Mouse (Mus musculus) CH12.LX (cell line): ENCODE data around the gene Olfr263. TPM values are rescaled to one million over a fixed set of nuclear protein-coding genes. Genes with fewer than 3 reads are reported as not detected.
A peak's percentile ranks its signal among the peaks of the same experiment; 100 is the strongest.

Experiments
- DNase-seq: peaks from one replicate; pipeline ENCODE4 v3.0.0-alpha.2; 2013; ENCODE audit errors: extremely low read depth
- H3K27ac ChIP-seq: 2 replicates; pipeline ENCODE4 v1.5.1; 2012; ENCODE audit warnings: low read depth, mild to moderate bottlenecking, control low read depth, moderate library complexity; ENCODE audit not compliant: insufficient read depth
- H3K27me3 ChIP-seq: replicated peaks from 2 replicates; pipeline ENCODE3; 2012; ENCODE audit warnings: inconsistent platforms
- H3K36me3 ChIP-seq, 2 experiments: replicated peaks in 1 of 2; 2 replicates each; pipeline versions ENCODE3 to v1.6.1; 2012; ENCODE audit warnings: inconsistent platforms in 1 of 2, low read length in 1 of 2, mild to moderate bottlenecking in 1 of 2, mixed read lengths in 1 of 2, moderate library complexity in 1 of 2; ENCODE audit not compliant: control insufficient read depth in 1 of 2, insufficient read depth in 1 of 2
- H3K4me1 ChIP-seq, 2 experiments: 2 replicates each; pipeline ENCODE4 v1.6.1; 2012; ENCODE audit warnings: inconsistent platforms in 1 of 2, moderate library complexity in 1 of 2; ENCODE audit not compliant: insufficient read depth in 2 of 2, control insufficient read depth in 1 of 2
- H3K4me2 ChIP-seq: 2 replicates; pipeline ENCODE4 v1.6.1; 2012; ENCODE audit warnings: low read depth, mild to moderate bottlenecking, control low read depth; ENCODE audit not compliant: poor library complexity, insufficient read depth, severe bottlenecking
- H3K4me3 ChIP-seq, 3 experiments: fragments of 150-350 bp in 1 of 3; sonication (generic) in 1 of 3; replicated peaks in 1 of 3; 2 replicates each; pipeline versions ENCODE3 to v1.5.1; 2011 to 2012; ENCODE audit warnings: low read depth in 2 of 3, low read length in 2 of 3, mild to moderate bottlenecking in 2 of 3, moderate library complexity in 2 of 3, control low read depth in 1 of 3, improper control_type of control experiment in 1 of 3, inconsistent platforms in 1 of 3, mixed read lengths in 1 of 3; ENCODE audit not compliant: poor library complexity in 1 of 3
- H3K79me2 ChIP-seq: replicated peaks from 2 replicates; pipeline ENCODE4 v1.6.1; 2012; ENCODE audit warnings: mild to moderate bottlenecking, moderate library complexity; ENCODE audit not compliant: control insufficient read depth, poor library complexity, insufficient read depth, severe bottlenecking; ENCODE audit errors: extremely low read depth
- H3K9ac ChIP-seq: 2 replicates; pipeline ENCODE4 v1.6.1; 2012; ENCODE audit warnings: low read depth, mild to moderate bottlenecking, control low read depth, moderate library complexity; ENCODE audit not compliant: insufficient read depth
- H3K9me3 ChIP-seq: replicated peaks from 2 replicates; pipeline ENCODE3; 2012; ENCODE audit warnings: low read length, inconsistent platforms, mixed read lengths
- BHLHE40 ChIP-seq: IDR thresholded peaks from 2 replicates; pipeline ENCODE4 v1.6.1; 2011; ENCODE audit warnings: mild to moderate bottlenecking, low read depth, low read length, improper control_type of control experiment
- CHD1 ChIP-seq: IDR thresholded peaks from 2 replicates; pipeline ENCODE4 v1.6.1; 2012; ENCODE audit warnings: low read depth, low read length, improper control_type of control experiment, inconsistent platforms
- CHD2 ChIP-seq: IDR thresholded peaks from 2 replicates; pipeline ENCODE4 v1.6.1; 2011; ENCODE audit warnings: low read length, improper control_type of control experiment
- CTCF ChIP-seq, 2 experiments: IDR thresholded peaks in 1 of 2; conservative IDR thresholded peaks in 1 of 2; 2 replicates each; pipeline ENCODE4 v1.5.1; 2011 to 2012; ENCODE audit warnings: low read depth in 2 of 2, low read length in 2 of 2, improper control_type of control experiment in 1 of 2, inconsistent platforms in 1 of 2, mild to moderate bottlenecking in 1 of 2, moderate library complexity in 1 of 2
- E2F4 ChIP-seq: IDR thresholded peaks from 2 replicates; pipeline ENCODE4 v1.6.1; 2011; ENCODE audit warnings: low read depth, low read length, improper control_type of control experiment; ENCODE audit not compliant: insufficient replicate concordance
- ELF1 ChIP-seq: IDR thresholded peaks from 2 replicates; pipeline ENCODE4 v1.6.1; 2014; ENCODE audit warnings: low read depth, mild to moderate bottlenecking, inconsistent platforms, low read length, improper control_type of control experiment
- EP300 ChIP-seq: IDR thresholded peaks from 2 replicates; pipeline ENCODE4 v1.6.1; 2011; ENCODE audit warnings: low read length, improper control_type of control experiment
- ETS1 ChIP-seq: conservative IDR thresholded peaks from 2 replicates; pipeline ENCODE4 v1.6.1; 2012; ENCODE audit warnings: low read depth, mild to moderate bottlenecking, inconsistent platforms, low read length, improper control_type of control experiment, moderate library complexity
- GABPA ChIP-seq: IDR thresholded peaks from 2 replicates; pipeline ENCODE4 v1.6.1; 2012; ENCODE audit warnings: low read depth, low read length, improper control_type of control experiment, inconsistent platforms; ENCODE audit not compliant: insufficient replicate concordance
- HCFC1 ChIP-seq: IDR thresholded peaks from 2 replicates; pipeline ENCODE4 v1.6.1; 2012; ENCODE audit warnings: low read depth, mild to moderate bottlenecking, inconsistent platforms, low read length, improper control_type of control experiment
- IRF4 ChIP-seq: IDR thresholded peaks from 2 replicates; pipeline ENCODE4 v1.6.1; 2014; ENCODE audit warnings: low read depth, mild to moderate bottlenecking, inconsistent platforms, low read length, improper control_type of control experiment
- JUN ChIP-seq: IDR thresholded peaks from 2 replicates; pipeline ENCODE4 v1.6.1; 2011; ENCODE audit warnings: low read depth, mild to moderate bottlenecking, low read length, improper control_type of control experiment, moderate library complexity; ENCODE audit not compliant: insufficient read depth
- KAT2A ChIP-seq: IDR thresholded peaks from 2 replicates; pipeline ENCODE4 v1.6.1; 2012; ENCODE audit warnings: low read length, improper control_type of control experiment, inconsistent platforms; ENCODE audit not compliant: insufficient replicate concordance
- MAFK ChIP-seq: IDR thresholded peaks from 2 replicates; pipeline ENCODE4 v1.6.1; 2011; ENCODE audit warnings: low read length, improper control_type of control experiment; ENCODE audit not compliant: insufficient replicate concordance
- MAX ChIP-seq: IDR thresholded peaks from 2 replicates; pipeline ENCODE4 v1.6.1; 2011; ENCODE audit warnings: low read length, improper control_type of control experiment
- MAZ ChIP-seq: IDR thresholded peaks from 2 replicates; pipeline ENCODE4 v1.6.1; 2012; ENCODE audit warnings: low read depth, mild to moderate bottlenecking, inconsistent platforms, low read length, improper control_type of control experiment, moderate library complexity
- MEF2A ChIP-seq: IDR thresholded peaks from 2 replicates; pipeline ENCODE4 v1.6.1; 2014; ENCODE audit warnings: low read depth, mild to moderate bottlenecking, inconsistent platforms, low read length, improper control_type of control experiment, borderline replicate concordance
- MYC ChIP-seq: IDR thresholded peaks from 2 replicates; pipeline ENCODE4 v1.6.1; 2011; ENCODE audit warnings: low read depth, mild to moderate bottlenecking, improper control_type of control experiment, low read length
- NELFE ChIP-seq: IDR thresholded peaks from 2 replicates; pipeline ENCODE4 v1.6.1; 2011; ENCODE audit warnings: low read depth, low read length, improper control_type of control experiment
- POLR2A ChIP-seq: IDR thresholded peaks from 2 replicates; pipeline ENCODE4 v1.6.1; 2011; ENCODE audit warnings: low read depth, mild to moderate bottlenecking, improper control_type of control experiment, low read length
- RAD21 ChIP-seq: IDR thresholded peaks from 2 replicates; pipeline ENCODE4 v1.6.1; 2011; ENCODE audit warnings: low read depth, mild to moderate bottlenecking, low read length, improper control_type of control experiment, moderate library complexity
- RCOR1 ChIP-seq: conservative IDR thresholded peaks from 2 replicates; pipeline ENCODE4 v1.6.1; 2012; ENCODE audit warnings: low read depth, mild to moderate bottlenecking, inconsistent platforms, low read length, improper control_type of control experiment
- SIN3A ChIP-seq: IDR thresholded peaks from 2 replicates; pipeline ENCODE4 v1.6.1; 2012; ENCODE audit warnings: low read length, improper control_type of control experiment, inconsistent platforms
- SMC3 ChIP-seq: IDR thresholded peaks from 2 replicates; pipeline ENCODE4 v1.6.1; 2011; ENCODE audit warnings: low read depth, low read length, improper control_type of control experiment
- TCF12 ChIP-seq: IDR thresholded peaks from 2 replicates; pipeline ENCODE4 v1.6.1; 2014; ENCODE audit warnings: low read depth, mild to moderate bottlenecking, inconsistent platforms, low read length, improper control_type of control experiment
- USF1 ChIP-seq: IDR thresholded peaks from 2 replicates; pipeline ENCODE4 v1.6.1; 2014; ENCODE audit warnings: low read depth, mild to moderate bottlenecking, inconsistent platforms, low read length, improper control_type of control experiment
- USF2 ChIP-seq: conservative IDR thresholded peaks from 2 replicates; pipeline ENCODE4 v1.6.1; 2011; ENCODE audit warnings: low read depth, low read length, improper control_type of control experiment
- ZKSCAN1 ChIP-seq: IDR thresholded peaks from 2 replicates; pipeline ENCODE4 v1.6.1; 2012; ENCODE audit warnings: low read depth, inconsistent platforms, low read length, improper control_type of control experiment, borderline replicate concordance
- ZMIZ1 ChIP-seq: IDR thresholded peaks from 2 replicates; pipeline ENCODE4 v1.6.1; 2012; ENCODE audit warnings: low read depth, mild to moderate bottlenecking, inconsistent platforms, low read length, improper control_type of control experiment
- dilution Hi-C: fragments of 300-500 bp; cut with MboI; formaldehyde crosslinking; loops from 2 replicates; pipeline ENCODE4 v1.14.3; 2020; ENCODE audit warnings: low sequenced_read_pairs; ENCODE audit not compliant: extremely low pct_unique_long_range_greater_than_20kb, extremely low pct_ligation_motif_present
- in situ Hi-C: fragments of 300-500 bp; cut with MboI; formaldehyde crosslinking; loops from 3 replicates; pipeline ENCODE4 v1.14.3; 2019; ENCODE audit warnings: low sequenced_read_pairs, low pct_ligation_motif_present, low pct_unique_long_range_greater_than_20kb, mixed read lengths
- polyA plus RNA-seq: library from polyadenylated mRNA; unstranded; fragments of >175 nt; gene quantifications from 2 replicates; pipeline ENCODE4 v1.2.1, GENCODE M21; 2012; ENCODE audit warnings: low read depth; ENCODE audit not compliant: insufficient read length
- total RNA-seq, 2 experiments: library from RNA; depleted of rRNA; stranded (reverse); fragments of 300-350 nt in 1 of 2; fragments of >200 nt in 1 of 2; gene quantifications; 2 replicates each; pipeline ENCODE4 v1.2.3; 2012 to 2014

The Olfr263 gene
- total and polyA plus RNA-seq, 3 experiments = not detected

DNA sequence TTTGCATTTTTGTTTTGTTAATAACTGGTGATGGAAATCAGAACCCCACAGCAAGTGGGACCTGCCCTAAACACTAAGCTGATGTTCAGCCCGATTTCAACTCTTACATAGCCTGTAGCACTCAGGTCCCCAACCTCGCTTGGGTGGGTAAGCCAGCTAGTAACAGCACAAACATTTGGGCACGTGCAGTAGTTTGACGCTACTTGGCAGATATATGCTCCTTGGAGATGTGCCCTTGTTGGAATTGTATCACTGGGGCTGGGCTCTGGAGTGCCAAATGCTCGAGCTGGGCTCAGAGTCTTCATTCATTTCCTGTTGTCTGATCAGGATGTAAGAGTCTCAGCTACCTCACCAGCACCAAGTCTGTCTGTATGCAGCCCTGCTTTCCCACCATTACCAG is 33.2 kb downstream of the Olfr263 start:
- TF ChIP-seq IRF4 = no peak
- peak; percentile 30; the same call in 1 of the 2 replicates for TF ChIP-seq BHLHE40
- Histone ChIP-seq H3K4me1 (peaks cover 0 to 3% of the 10 kb centered on the region in 2 experiments; a peak in 2 of 4 replicates), H3K79me2 (no peaks in the 10 kb centered on the region), H3K27ac (no peak overlapping the region), H3K27me3 (peaks cover 26% of the 10 kb centered on the region), H3K4me2 (0 out of 2 replicates have a peak overlapping the region, but pooled peaks have one; percentile 4), H3K36me3 (no peaks in the 10 kb centered on the region), H3K9me3 (no peaks in the 10 kb centered on the region), H3K4me3 (no peak overlapping the region), H3K9ac (no peak overlapping the region)
- DNase-seq = no peak
- in situ Hi-C loops = loop anchor here (5.0 to 25.0 kb wide), 4 partner anchors 165 to 1050 kb away; no protein-coding TSS in a partner anchor
- dilution Hi-C loops = no loop called here

- H3K79me2 ChIP-seq = no peaks in the 10 kb centered on the region
- H3K4me3 ChIP-seq = peak overlapping the region; percentile 53 to 74 (median 64)
- no peak overlapping the region for H3K27ac ChIP-seq
- H3K36me3 ChIP-seq = no peaks in the 10 kb centered on the region
- peak; percentile 84 for DNase-seq
- dilution Hi-C loops (no loop called here), in situ Hi-C loops (loop anchor here (25.0 kb wide), 3 partner anchors 230 to 1055 kb away; no protein-coding TSS in a partner anchor)
- H3K9ac ChIP-seq = peak overlapping the region; percentile 47; the same call in 1 of the 2 replicates
- peaks cover 19% of the 10 kb centered on the region for H3K27me3 ChIP-seq
- H3K4me2 ChIP-seq = peak overlapping the region; percentile 97
- H3K4me1 ChIP-seq = peaks cover 6 to 11% of the 10 kb centered on the region in 2 experiments; a peak in 3 of 4 replicates
- H3K9me3 ChIP-seq = no peaks in the 10 kb centered on the region
- peak; percentile 90 for TF ChIP-seq MAX
- peak; percentile 29; the same call in 1 of the 2 replicates for TF ChIP-seq USF2
- TF ChIP-seq E2F4 = peak; percentile 63; the same call in 1 of the 2 replicates
- no peak for TF ChIP-seq JUN
- no peak for TF ChIP-seq SMC3
- no peak for TF ChIP-seq RAD21
- peak; percentile 72 for TF ChIP-seq USF1
- peak; percentile 76; the same call in 1 of the 2 replicates for TF ChIP-seq KAT2A
- no peak for TF ChIP-seq CHD2
- TF ChIP-seq MAFK = peak; percentile 98
- no peak for TF ChIP-seq RCOR1
- TF ChIP-seq ETS1 = no peak
- no peak for TF ChIP-seq ZKSCAN1
- TF ChIP-seq MAZ = peak; percentile 84; the same call in 1 of the 2 replicates
- TF ChIP-seq NELFE = no peak
- peak; percentile 81 for TF ChIP-seq SIN3A
- peak; percentile 89 for TF ChIP-seq ELF1
- TF ChIP-seq GABPA = no peak
- TF ChIP-seq MYC = peak; percentile 90
- TF ChIP-seq ZMIZ1 = no peak
- TF ChIP-seq POLR2A = no peak
- no peak; the same call in 1 of the 2 replicates for TF ChIP-seq HCFC1
- no peak for TF ChIP-seq TCF12
- TF ChIP-seq MEF2A = peak; percentile 32; the same call in 1 of the 2 replicates
- peak; percentile 87; the same call in 1 of the 2 replicates for TF ChIP-seq CHD1
- peak; percentile 60 for TF ChIP-seq BHLHE40
- TF ChIP-seq IRF4 = peak; percentile 43; the same call in 1 of the 2 replicates
- TF ChIP-seq EP300 = no peak
- no peak for TF ChIP-seq CTCF (conservative IDR thresholded peaks at IDR 0.05 in 1 of 2, IDR thresholded peaks at IDR 0.05 in 1 of 2; ENCODE audit: low read depth in 2 of 2, low read length in 2 of 2)
These were observed 37.8 kb downstream of the Olfr263 start for GRCm38 (mm10) chr13:21166936-21167909.
